Mouse (Mus musculus) left cerebral cortex, postnatal 14 days (tissue): ENCODE measurements around the gene Cox6b2. TPM values are rescaled to one million over a fixed set of nuclear protein-coding genes. Genes with fewer than 3 reads are reported as not detected.
"Not testable (repeated sequence)": the region's sequence is repeated elsewhere in the genome, so short reads cannot be mapped to it uniquely, and the experiment has no call there.

ENCODE experiments used
- DNase-seq, 2 experiments: peaks; one replicate each; pipeline ENCODE4 v3.0.0; 2021 to 2022; ENCODE audit warnings: low spot score in 2 of 2, mixed read lengths in 1 of 2
- intact Hi-C: fragments of 180-260 bp; cut with DNase I; formaldehyde crosslinking; loops from one replicate; pipeline ENCODE4 v1.15.1; 2025
- long read RNA-seq, 2 experiments: library from polyadenylated mRNA; stranded (forward); transcript quantifications; one replicate each; pipeline ENCODE4 v2.0.0; 2021
- total RNA-seq, 2 experiments: library from RNA; stranded (reverse); gene quantifications; 2 replicates each; pipeline ENCODE4 v1.2.3; 2021

Cox6b2 gene
- 1 to 10 TPM; 5.1 to 5.7 TPM for total RNA-seq
- long read RNA-seq, experiment 1, partial matches to known transcripts = 0 of 1 reads
- long read RNA-seq, experiment 1, other reads (novel, unspliced or antisense) = 0 of 1 reads
- long read RNA-seq, experiment 2, partial matches to known transcripts = 0 of 1 reads
- long read RNA-seq, experiment 2, other reads (novel, unspliced or antisense) = 0 of 1 reads

GRCm38 (mm10) chr7:4752821-4753570 lies at the start of gene Cox6b2:
Gene Cox6b2, minus strand, starts transcription at chr7:4753094.
- intact Hi-C loops = no loop called here
- DNase-seq = peak; percentile 74 to 87

- intact Hi-C loops = no loop called here
- no peak for DNase-seq
Observed at GRCm38 (mm10) chr7:4802247-4802646, 49.4 kb upstream of the Cox6b2 start.

- intact Hi-C loops = loop anchor here (10.0 kb wide), 1 partner anchor 81 kb away; no protein-coding TSS in a partner anchor
- DNase-seq = peak; percentile 29 to 62
Observed at GRCm38 (mm10) chr7:4795767-4796433, 43.0 kb upstream of the Cox6b2 start.

- DNase-seq = no peak
- intact Hi-C loops = loop anchor here (5.0 to 10.0 kb wide), 2 partner anchors 52 to 80 kb away; partner anchors contain the start of gene Kmt5c
Observed at GRCm38 (mm10) chr7:4794631-4795168, 41.8 kb upstream of the Cox6b2 start.

- intact Hi-C loops = loop anchor here (5.0 to 10.0 kb wide), 2 partner anchors 51 to 79 kb away; partner anchors contain the start of gene Kmt5c
- no peak for DNase-seq
Observed at GRCm38 (mm10) chr7:4793674-4794073, 40.8 kb upstream of the Cox6b2 start.

- intact Hi-C loops = loop anchor here (5.0 to 10.0 kb wide), 2 partner anchors 51 to 78 kb away; partner anchors contain the start of gene Kmt5c
- not testable (repeated sequence) for DNase-seq
Observed at GRCm38 (mm10) chr7:4793248-4793647, 40.4 kb upstream of the Cox6b2 start.

- intact Hi-C loops = loop anchor here (5.0 to 10.0 kb wide), 2 partner anchors 50 to 78 kb away; partner anchors contain the start of gene Kmt5c
- peak; percentile 96 to 97 for DNase-seq
Observed at GRCm38 (mm10) chr7:4792278-4793212, 39.7 kb upstream of the Cox6b2 start, which contains the start of gene Rpl28. Gene Rpl28, plus strand, starts transcription at chr7:4792874.

GRCm38 (mm10) chr7:4789436-4789935 lies 36.6 kb upstream of the Cox6b2 start, which contains the start of gene Tmem238:
Gene Tmem238, minus strand, starts transcription at chr7:4789656.
- intact Hi-C loops = no loop called here
- DNase-seq = no peak

- intact Hi-C loops = no loop called here
- peak; percentile 46 to 47 for DNase-seq
Observed at GRCm38 (mm10) chr7:4788499-4789435, 35.9 kb upstream of the Cox6b2 start.

- DNase-seq = peak in 1 of 2 experiments; percentile 26
- intact Hi-C loops = no loop called here
Observed at GRCm38 (mm10) chr7:4783667-4784268, 30.9 kb upstream of the Cox6b2 start.

GRCm38 (mm10) chr7:4782759-4783158 lies 29.9 kb upstream of the Cox6b2 start, which contains the start of the genes Il11 and Tmem190:
Gene Il11, minus strand, starts transcription at chr7:4782859.
Gene Tmem190, plus strand, starts transcription at chr7:4782937.
- DNase-seq = no peak
- intact Hi-C loops = no loop called here

GRCm38 (mm10) chr7:4782130-4782529 lies 29.2 kb upstream of the Cox6b2 start:
- intact Hi-C loops = no loop called here
- DNase-seq = no peak

GRCm38 (mm10) chr7:4779921-4780320 lies 27.0 kb upstream of the Cox6b2 start:
- intact Hi-C loops = no loop called here
- DNase-seq = no peak

- DNase-seq = no peak
- intact Hi-C loops = no loop called here
Observed at GRCm38 (mm10) chr7:4777851-4778637, 25.1 kb upstream of the Cox6b2 start.

- peak in 1 of 2 experiments; percentile 29 for DNase-seq
- intact Hi-C loops = no loop called here
Observed at GRCm38 (mm10) chr7:4776861-4777830, 24.3 kb upstream of the Cox6b2 start.
